Mouse (Mus musculus): ENCODE data around the gene Dennd1a. TPM values are rescaled to one million over a fixed set of nuclear protein-coding genes. Genes with fewer than 3 reads are reported as not detected.
"Not testable (repeated sequence)": the region's sequence is repeated elsewhere in the genome, so short reads cannot be mapped to it uniquely, and the experiment has no call there.

Gene Dennd1a
- polyA plus RNA-seq, 1 experiment from 2014 or later = 14.4 TPM

GRCm38 (mm10) chr2:37969713-37970485, 317.3 kb downstream of the Dennd1a start:
- Histone ChIP-seq H3K4me2 (no peak overlapping the region), H3K4me3 (no peak overlapping the region), H3K4me1 (replicated peaks) (peaks cover 9% of the 10 kb centered on the region), H3K36me3 (no peaks in the 10 kb centered on the region), H3K9me3 (no peaks in the 10 kb centered on the region), H3K27me3 (no peaks in the 10 kb centered on the region), H3K9ac (no peak overlapping the region), H3K27ac (no peak overlapping the region)
- ATAC-seq (ENCODE audit: low FRiP score) = no peak
- 37% methylated on average over 5 of the region's 5 CpGs for WGBS

GRCm38 (mm10) chr2:37964534-37964933, 322.7 kb downstream of the Dennd1a start:
- Histone ChIP-seq H3K9ac (no peak overlapping the region), H3K9me3 (no peaks in the 10 kb centered on the region), H3K4me1 (replicated peaks) (peaks cover 12% of the 10 kb centered on the region), H3K4me2 (no peak overlapping the region), H3K4me3 (no peak overlapping the region), H3K27ac (no peak overlapping the region), H3K36me3 (no peaks in the 10 kb centered on the region), H3K27me3 (no peaks in the 10 kb centered on the region)
- no peak for ATAC-seq (ENCODE audit: low FRiP score)
- 86% methylated on average over 4 of the region's 4 CpGs for WGBS

- 30% methylated on average over 4 of the region's 4 CpGs for WGBS
- Histone ChIP-seq H3K4me1 (replicated peaks) (peaks cover 11% of the 10 kb centered on the region), H3K36me3 (no peaks in the 10 kb centered on the region), H3K4me2 (no peak overlapping the region), H3K27ac (peak overlapping the region; percentile 31), H3K9ac (no peak overlapping the region), H3K27me3 (no peaks in the 10 kb centered on the region), H3K4me3 (no peak overlapping the region), H3K9me3 (no peaks in the 10 kb centered on the region)
- no peak for ATAC-seq (ENCODE audit: low FRiP score)
These were observed 323.8 kb downstream of the Dennd1a start for GRCm38 (mm10) chr2:37963362-37963761.

DNA sequence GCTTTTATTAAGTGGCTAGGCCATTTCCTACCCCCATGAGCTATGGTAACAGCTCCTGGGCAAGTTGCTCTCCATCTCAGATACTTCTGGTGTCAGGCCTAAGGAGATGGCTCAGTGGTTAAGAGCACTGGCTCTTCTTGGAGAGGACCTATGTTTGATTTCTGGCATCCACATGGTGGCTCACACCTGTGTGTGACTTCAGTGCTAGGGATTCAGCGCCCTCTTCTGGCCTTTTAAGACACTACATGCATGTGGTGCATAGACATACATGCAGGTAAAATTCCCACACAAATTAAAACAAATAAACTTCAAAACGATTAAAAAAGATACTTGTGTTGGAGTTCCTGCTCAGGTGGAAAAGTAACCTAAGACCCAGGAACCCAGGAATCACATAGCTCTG, 338.8 kb downstream of the Dennd1a start:
- no peak for ATAC-seq (ENCODE audit: low FRiP score)
- 40% methylated on average over 2 of the region's 2 CpGs for WGBS

GRCm38 (mm10) chr2:37945598-37946336, 341.4 kb downstream of the Dennd1a start:
- H3K27ac ChIP-seq = no peak overlapping the region
- H3K9ac ChIP-seq = no peak overlapping the region
- no peaks in the 10 kb centered on the region for H3K36me3 ChIP-seq
- H3K4me2 ChIP-seq = no peak overlapping the region
- WGBS = 66% methylated on average over 9 of the region's 9 CpGs
- no peak overlapping the region for H3K4me3 ChIP-seq
- no peak for ATAC-seq (ENCODE audit: low FRiP score)
- peaks cover 11% of the 10 kb centered on the region for H3K4me1 ChIP-seq (replicated peaks)
- H3K9me3 ChIP-seq = no peaks in the 10 kb centered on the region
- no peaks in the 10 kb centered on the region for H3K27me3 ChIP-seq

More for the DNA sequence above, 338.8 kb downstream of the Dennd1a start:
- H3K27ac ChIP-seq = no peak overlapping the region
- no peak overlapping the region for H3K9ac ChIP-seq
- no peaks in the 10 kb centered on the region for H3K36me3 ChIP-seq
- no peak overlapping the region for H3K4me2 ChIP-seq
- no peaks in the 10 kb centered on the region for H3K9me3 ChIP-seq
- no peaks in the 10 kb centered on the region for H3K27me3 ChIP-seq
- H3K4me1 ChIP-seq (replicated peaks) = peaks cover 11% of the 10 kb centered on the region
- no peak overlapping the region for H3K4me3 ChIP-seq

GRCm38 (mm10) chr2:37942906-37943305, 344.3 kb downstream of the Dennd1a start:
- Histone ChIP-seq H3K9me3 (no peaks in the 10 kb centered on the region), H3K9ac (no peak overlapping the region), H3K4me3 (no peak overlapping the region), H3K27ac (no peak overlapping the region), H3K36me3 (no peaks in the 10 kb centered on the region), H3K4me2 (no peak overlapping the region), H3K4me1 (replicated peaks) (peaks cover 11% of the 10 kb centered on the region), H3K27me3 (no peaks in the 10 kb centered on the region)
- no peak for ATAC-seq (ENCODE audit: low FRiP score)
- 85% methylated on average over 2 of the region's 2 CpGs for WGBS

GRCm38 (mm10) chr2:37941741-37942140, 345.4 kb downstream of the Dennd1a start:
- no peaks in the 10 kb centered on the region for H3K9me3 ChIP-seq
- H3K36me3 ChIP-seq = no peaks in the 10 kb centered on the region
- H3K27me3 ChIP-seq = no peaks in the 10 kb centered on the region
- H3K27ac ChIP-seq = no peak overlapping the region
- no peak for ATAC-seq (ENCODE audit: low FRiP score)
- no peak overlapping the region for H3K4me3 ChIP-seq
- no peak overlapping the region for H3K4me2 ChIP-seq
- peaks cover 11% of the 10 kb centered on the region for H3K4me1 ChIP-seq (replicated peaks)
- no peak overlapping the region for H3K9ac ChIP-seq

- ATAC-seq (ENCODE audit: low FRiP score) = no peak
- H3K27ac ChIP-seq = no peak overlapping the region
These were observed 346.3 kb downstream of the Dennd1a start for GRCm38 (mm10) chr2:37940845-37941361.

GRCm38 (mm10) chr2:37939997-37940396, 347.2 kb downstream of the Dennd1a start:
- 46% methylated on average over 1 of the region's 1 CpGs for WGBS
- H3K9me3 ChIP-seq = no peaks in the 10 kb centered on the region
- no peak overlapping the region for H3K27ac ChIP-seq
- no peak overlapping the region for H3K4me3 ChIP-seq
- H3K27me3 ChIP-seq = no peaks in the 10 kb centered on the region
- H3K36me3 ChIP-seq = no peaks in the 10 kb centered on the region
- ATAC-seq (ENCODE audit: low FRiP score) = no peak
- H3K4me1 ChIP-seq (replicated peaks) = no peaks in the 10 kb centered on the region
- H3K9ac ChIP-seq = no peak overlapping the region
- H3K4me2 ChIP-seq = no peak overlapping the region

More at GRCm38 (mm10) chr2:37940845-37941361, 346.3 kb downstream of the Dennd1a start:
- Histone ChIP-seq H3K4me3 (no peak overlapping the region), H3K27me3 (no peaks in the 10 kb centered on the region), H3K36me3 (no peaks in the 10 kb centered on the region), H3K4me2 (no peak overlapping the region), H3K4me1 (replicated peaks) (peaks cover 6% of the 10 kb centered on the region; the same call in 1 of the 2 replicates), H3K9me3 (no peaks in the 10 kb centered on the region), H3K9ac (no peak overlapping the region)
- WGBS = 94% methylated on average over 4 of the region's 4 CpGs

GRCm38 (mm10) chr2:37936922-37937321, 350.3 kb downstream of the Dennd1a start:
- H3K9me3 ChIP-seq; H3K36me3 ChIP-seq; H3K27ac ChIP-seq; ATAC-seq (ENCODE audit: low FRiP score); H3K4me2 ChIP-seq; H3K4me1 ChIP-seq (replicated peaks); H3K4me3 ChIP-seq; H3K9ac ChIP-seq; H3K27me3 ChIP-seq: not testable (repeated sequence)
- 92% methylated on average over 4 of the region's 4 CpGs for WGBS

DNA sequence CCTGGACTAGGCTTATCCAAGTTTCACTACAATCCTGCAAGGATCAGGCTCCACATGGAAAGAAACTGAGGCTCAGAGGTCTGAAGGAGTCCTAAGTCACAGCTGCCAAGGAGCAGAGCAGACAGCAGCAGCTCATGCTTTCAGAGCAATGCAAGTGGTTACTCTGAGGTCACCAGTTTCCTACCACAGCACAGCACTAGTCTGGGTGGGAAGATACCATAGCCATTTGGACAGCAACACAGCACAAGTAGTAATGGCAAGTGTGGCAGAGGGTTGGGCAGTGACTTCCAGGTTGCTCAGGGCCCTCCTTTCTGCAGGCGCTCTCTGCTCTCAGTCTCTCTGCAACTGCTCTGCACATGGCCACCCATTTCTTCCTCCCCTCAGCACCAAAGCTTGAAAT, 354.9 kb downstream of the Dennd1a start:
- H3K9ac ChIP-seq = no peak overlapping the region
- H3K4me1 ChIP-seq (replicated peaks) = peaks cover 16% of the 10 kb centered on the region
- no peaks in the 10 kb centered on the region for H3K9me3 ChIP-seq
- H3K36me3 ChIP-seq = no peaks in the 10 kb centered on the region
- H3K27ac ChIP-seq = no peak overlapping the region
- 100% methylated on average over 1 of the region's 1 CpGs for WGBS
- ATAC-seq (ENCODE audit: low FRiP score) = no peak
- H3K4me3 ChIP-seq = no peak overlapping the region
- no peak overlapping the region for H3K4me2 ChIP-seq
- H3K27me3 ChIP-seq = peaks cover 20% of the 10 kb centered on the region

DNA sequence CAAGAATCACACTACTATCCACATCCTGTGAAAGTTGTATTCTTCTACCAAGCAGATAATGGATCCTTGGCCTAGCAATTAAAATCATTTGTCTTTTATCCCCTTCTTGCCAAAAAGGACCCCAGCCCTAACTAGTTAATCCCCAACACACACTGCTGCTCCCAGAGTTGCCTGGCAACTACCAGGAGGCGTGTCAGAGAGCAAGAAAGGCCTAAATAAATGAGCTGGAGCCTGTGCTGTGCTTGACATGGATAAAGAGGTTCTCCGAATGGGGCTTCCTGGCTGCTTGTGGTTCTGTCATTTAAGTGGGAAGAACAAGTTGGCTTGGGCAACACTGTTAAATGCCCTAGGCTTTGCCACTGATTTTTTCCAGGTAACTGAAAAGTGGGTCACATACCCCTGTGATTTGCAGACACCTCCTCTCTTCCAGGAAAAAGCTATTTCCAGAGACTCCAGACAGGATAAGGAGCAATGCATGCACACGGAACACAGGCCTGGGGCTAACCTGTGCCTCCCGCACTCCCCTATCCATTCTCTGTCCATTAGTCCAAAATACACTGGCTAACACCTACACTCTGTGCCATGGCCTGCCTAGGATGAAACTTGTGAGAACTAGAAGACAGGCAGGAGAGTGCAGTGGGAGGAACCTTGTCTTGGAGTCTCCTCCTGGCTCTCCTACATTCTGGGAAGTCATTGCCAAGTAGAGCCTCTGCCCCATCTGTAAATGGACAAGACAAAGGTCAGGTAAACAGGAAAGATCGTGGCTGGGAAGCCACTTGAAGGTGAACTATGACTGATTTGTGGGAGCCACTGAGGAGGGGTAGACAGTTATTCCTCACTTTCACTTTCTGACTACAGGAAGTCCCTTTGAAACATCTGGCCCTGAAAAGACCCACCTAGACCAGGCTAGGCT, 355.9 kb downstream of the Dennd1a start:
- 35% methylated on average over 5 of the region's 5 CpGs for WGBS

More for the DNA sequence above, 355.9 kb downstream of the Dennd1a start:
- Histone ChIP-seq H3K27me3 (peaks cover 22% of the 10 kb centered on the region), H3K27ac (no peak overlapping the region), H3K9me3 (no peaks in the 10 kb centered on the region), H3K4me2 (no peak overlapping the region), H3K9ac (no peak overlapping the region), H3K36me3 (no peaks in the 10 kb centered on the region), H3K4me3 (no peak overlapping the region), H3K4me1 (replicated peaks) (peaks cover 16% of the 10 kb centered on the region)
- ATAC-seq (ENCODE audit: low FRiP score) = peak; percentile 70; the same call in 1 of the 2 replicates
